Mouse (Mus musculus): ENCODE measurements around the gene Heatr3. TPM values are rescaled to one million over a fixed set of nuclear protein-coding genes. Genes with fewer than 3 reads are reported as not detected.
A peak's percentile ranks its signal among the peaks of the same experiment; 100 is the strongest.

Heatr3 gene
- total RNA-seq (2021) (10 to 100 TPM; 21.0 to 21.4 TPM), polyA plus RNA-seq (2012; rRNA removed) (14.4 and 29.1 TPM in 2 replicates)
- long read RNA-seq, transcript Heatr3-201 (15 exons, 3,251 nt): major isoform, 24 of 28 reads
- long read RNA-seq, partial matches to known transcripts: 0 of 28 reads
- long read RNA-seq, other reads (novel, unspliced or antisense): 4 of 28 reads

DNA sequence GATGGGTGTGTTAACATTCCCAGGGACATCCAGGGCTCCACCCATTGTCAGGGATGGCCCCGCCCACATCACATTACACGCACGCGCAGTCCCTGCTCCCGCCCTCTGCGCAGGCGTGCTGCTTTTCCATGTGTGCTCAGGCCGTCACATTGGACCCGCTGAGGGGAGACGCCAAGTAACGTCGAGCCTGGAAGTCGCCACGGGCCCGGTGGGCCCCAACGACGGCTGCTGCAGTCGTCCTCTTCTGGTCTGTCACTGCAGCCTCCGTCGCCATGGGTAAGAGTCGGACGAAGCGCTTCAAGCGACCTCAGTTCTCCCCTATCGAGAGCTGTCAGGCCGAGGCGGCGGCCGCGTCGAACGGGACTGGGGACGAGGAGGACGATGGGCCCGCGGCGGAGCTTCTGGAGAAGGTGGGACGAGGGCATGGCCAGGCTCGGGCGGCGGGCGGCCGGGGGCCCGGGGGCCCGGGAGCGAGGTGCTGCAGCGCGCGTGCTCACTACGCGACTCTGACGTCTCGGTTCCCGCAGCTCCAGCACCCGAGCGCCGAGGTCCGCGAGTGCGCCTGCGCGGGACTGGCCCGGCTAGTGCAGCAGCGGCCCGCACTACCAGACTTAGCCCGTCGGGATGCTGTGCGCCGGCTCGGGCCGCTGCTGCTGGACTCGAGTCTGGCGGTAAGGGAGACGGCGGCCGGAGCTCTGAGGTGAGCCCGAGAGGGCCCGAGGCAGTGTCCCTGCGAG lies at the start of gene Heatr3:
Gene Heatr3 (plus strand): TSS at position 108 of the 737 bp plus-strand sequence.
- Histone ChIP-seq H3K4me3 (peak within 1 kb of the TSS; percentile 78), H3K4me1 (ENCODE audit: control insufficient read depth, insufficient read depth, low read length) (peaks cover 2% of the 10 kb centered on the region), H3K36me3 (ENCODE audit: control insufficient read depth, insufficient read depth, low read length) (peaks cover 2% of the 10 kb centered on the region), H3K27me3 (ENCODE audit: control insufficient read depth, insufficient read depth, low read length) (no peaks in the 10 kb centered on the region), H3K9ac (ENCODE audit: low read depth, low read length) (peak within 1 kb of the TSS; percentile 78), H3K27ac (peak within 1 kb of the TSS; percentile 93), H3K79me2 (replicated peaks; ENCODE audit: control insufficient read depth, insufficient read depth, low read length) (no peaks in the 10 kb centered on the region)
- peak; percentile 95 to 98 for DNase-seq
- peak; percentile 90 for TF ChIP-seq POLR2A (IDR thresholded peaks at IDR 0.05; ENCODE audit: insufficient read depth, low read depth, low read length)
- TF ChIP-seq EP300 (IDR thresholded peaks at IDR 0.05; ENCODE audit: insufficient read depth, low read depth, low read length): peak; percentile 75
- peak; percentile 55 for TF ChIP-seq CTCF (IDR thresholded peaks at IDR 0.05)
- intact Hi-C loops (cut with DNase I): loop anchor here (2.0 to 10.0 kb wide), 3 partner anchors 19 to 207 kb away; partner anchors contain the start of genes Cnep1r1 and Tent4b
- WGBS: under 1% methylated on average over 79 of the region's 79 CpGs

DNA sequence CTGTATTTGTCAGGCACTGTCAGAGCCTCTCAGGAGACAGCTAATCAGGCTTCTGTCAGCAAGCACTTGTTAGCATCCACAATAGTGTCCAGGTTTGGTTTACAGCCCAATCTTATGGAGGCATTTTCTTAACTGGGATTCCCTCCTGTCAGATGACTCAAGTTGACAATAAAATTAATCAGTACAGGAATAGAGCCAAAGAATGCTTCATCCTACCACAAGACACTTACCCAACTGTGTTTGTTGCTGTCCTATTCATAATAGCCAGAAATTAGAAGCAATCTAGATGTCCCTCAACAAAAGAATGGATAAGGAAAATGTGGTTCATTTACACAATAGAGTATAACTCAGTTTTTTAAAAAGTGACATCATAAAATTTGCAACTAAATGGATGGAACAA lies 49.6 kb upstream of the Heatr3 start:
- Histone ChIP-seq H3K4me3 (no peak overlapping the region), H3K4me1 (ENCODE audit: control insufficient read depth, insufficient read depth, low read length) (no peaks in the 10 kb centered on the region), H3K36me3 (ENCODE audit: control insufficient read depth, insufficient read depth, low read length) (no peaks in the 10 kb centered on the region), H3K79me2 (replicated peaks; ENCODE audit: control insufficient read depth, insufficient read depth, low read length) (no peaks in the 10 kb centered on the region), H3K27ac (no peak overlapping the region), H3K27me3 (ENCODE audit: control insufficient read depth, insufficient read depth, low read length) (no peaks in the 10 kb centered on the region), H3K9ac (ENCODE audit: low read depth, low read length) (no peak overlapping the region)
- TF ChIP-seq CTCF (IDR thresholded peaks at IDR 0.05): no peak
- no peak for TF ChIP-seq EP300 (IDR thresholded peaks at IDR 0.05; ENCODE audit: insufficient read depth, low read depth, low read length)
- no peak for TF ChIP-seq POLR2A (IDR thresholded peaks at IDR 0.05; ENCODE audit: insufficient read depth, low read depth, low read length)
- intact Hi-C loops (cut with DNase I): no loop called here
- no peak for DNase-seq

DNA sequence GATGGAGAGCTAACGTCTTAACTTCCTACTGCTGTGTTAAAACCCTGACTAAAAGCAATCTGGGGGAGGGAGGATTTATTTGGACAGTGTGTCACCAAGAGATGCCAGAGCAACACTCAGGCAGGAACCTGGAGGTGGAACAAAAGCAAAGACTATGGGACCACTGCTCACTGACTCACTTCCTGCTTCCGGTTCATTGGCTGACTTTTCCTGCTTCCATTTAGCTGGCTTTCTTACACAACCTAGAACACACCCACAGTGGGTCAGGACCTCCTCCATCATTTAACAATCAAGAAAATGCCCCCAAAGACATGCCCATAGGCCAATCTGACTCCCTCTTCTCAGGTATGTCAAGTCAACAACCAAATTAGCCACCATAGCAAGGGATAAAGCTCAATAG lies 46.0 kb upstream of the Heatr3 start:
- WGBS: 52% methylated on average over 2 of the region's 2 CpGs
- intact Hi-C loops (cut with DNase I): no loop called here
- no peak overlapping the region for H3K4me3 ChIP-seq

DNA sequence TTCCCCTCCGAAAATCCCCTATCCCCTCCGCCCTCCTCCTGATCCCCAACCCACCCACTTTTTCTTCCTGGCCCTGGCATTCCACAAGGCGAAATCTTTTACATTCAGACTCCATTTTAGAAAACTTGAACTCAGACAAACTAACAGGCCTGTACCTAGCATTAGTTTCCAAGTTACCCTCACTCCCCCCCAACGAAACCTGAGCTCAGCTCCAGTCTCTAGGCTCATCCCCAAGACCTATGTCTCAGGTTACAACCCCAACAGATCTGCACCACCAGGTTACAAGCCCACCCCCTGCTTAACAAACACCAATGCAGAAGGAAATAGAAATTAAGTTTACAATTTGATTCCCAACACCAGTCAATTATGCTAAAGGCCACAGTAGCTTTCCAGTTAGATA lies 44.3 kb upstream of the Heatr3 start:
- Histone ChIP-seq H3K27me3 (ENCODE audit: control insufficient read depth, insufficient read depth, low read length) (no peaks in the 10 kb centered on the region), H3K27ac (no peak overlapping the region), H3K36me3 (ENCODE audit: control insufficient read depth, insufficient read depth, low read length) (no peaks in the 10 kb centered on the region), H3K9ac (ENCODE audit: low read depth, low read length) (no peak overlapping the region), H3K4me1 (ENCODE audit: control insufficient read depth, insufficient read depth, low read length) (no peaks in the 10 kb centered on the region), H3K79me2 (replicated peaks; ENCODE audit: control insufficient read depth, insufficient read depth, low read length) (no peaks in the 10 kb centered on the region), H3K4me3 (no peak overlapping the region)
- no peak for DNase-seq
- WGBS: 83% methylated on average over 4 of the region's 4 CpGs
- TF ChIP-seq POLR2A (IDR thresholded peaks at IDR 0.05; ENCODE audit: insufficient read depth, low read depth, low read length) (no peak), EP300 (IDR thresholded peaks at IDR 0.05; ENCODE audit: insufficient read depth, low read depth, low read length) (no peak), CTCF (IDR thresholded peaks at IDR 0.05) (no peak)
- intact Hi-C loops (cut with DNase I): no loop called here

More for the DNA sequence above, 46.0 kb upstream of the Heatr3 start:
- no peaks in the 10 kb centered on the region for H3K36me3 ChIP-seq (ENCODE audit: control insufficient read depth, insufficient read depth, low read length)
- no peaks in the 10 kb centered on the region for H3K79me2 ChIP-seq (replicated peaks; ENCODE audit: control insufficient read depth, insufficient read depth, low read length)
- no peaks in the 10 kb centered on the region for H3K4me1 ChIP-seq (ENCODE audit: control insufficient read depth, insufficient read depth, low read length)
- no peak overlapping the region for H3K9ac ChIP-seq (ENCODE audit: low read depth, low read length)
- no peak for DNase-seq
- no peak overlapping the region for H3K27ac ChIP-seq
- no peaks in the 10 kb centered on the region for H3K27me3 ChIP-seq (ENCODE audit: control insufficient read depth, insufficient read depth, low read length)
- no peak for TF ChIP-seq EP300 (IDR thresholded peaks at IDR 0.05; ENCODE audit: insufficient read depth, low read depth, low read length)
- no peak for TF ChIP-seq CTCF (IDR thresholded peaks at IDR 0.05)
- no peak for TF ChIP-seq POLR2A (IDR thresholded peaks at IDR 0.05; ENCODE audit: insufficient read depth, low read depth, low read length)

DNA sequence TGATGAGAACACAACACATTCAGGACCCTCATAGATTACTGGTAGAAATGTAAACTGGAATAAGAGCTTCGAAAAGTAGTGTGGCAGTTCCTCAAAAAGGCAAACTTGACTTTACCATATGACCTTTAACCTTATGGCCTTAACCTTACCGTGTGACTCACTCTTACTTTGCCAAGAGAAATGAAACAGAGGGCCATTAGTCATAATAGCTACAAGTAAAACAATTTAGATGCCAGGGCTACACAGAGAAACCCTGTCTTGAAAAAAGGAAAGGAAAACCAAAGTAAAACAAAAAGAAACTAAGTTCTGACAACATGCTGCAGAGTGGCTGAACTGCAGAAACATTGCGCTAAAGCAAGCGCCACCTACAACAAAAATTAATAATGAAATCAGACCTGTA lies 38.8 kb upstream of the Heatr3 start:
- WGBS: 75% methylated on average over 4 of the region's 4 CpGs
- Histone ChIP-seq H3K9ac (ENCODE audit: low read depth, low read length) (no peak overlapping the region), H3K36me3 (ENCODE audit: control insufficient read depth, insufficient read depth, low read length) (no peaks in the 10 kb centered on the region), H3K4me1 (ENCODE audit: control insufficient read depth, insufficient read depth, low read length) (no peaks in the 10 kb centered on the region), H3K27ac (no peak overlapping the region), H3K79me2 (replicated peaks; ENCODE audit: control insufficient read depth, insufficient read depth, low read length) (no peaks in the 10 kb centered on the region), H3K27me3 (ENCODE audit: control insufficient read depth, insufficient read depth, low read length) (no peaks in the 10 kb centered on the region), H3K4me3 (no peak overlapping the region)
- intact Hi-C loops (cut with DNase I): no loop called here
- no peak for DNase-seq
- TF ChIP-seq POLR2A (IDR thresholded peaks at IDR 0.05; ENCODE audit: insufficient read depth, low read depth, low read length) (no peak), CTCF (IDR thresholded peaks at IDR 0.05) (no peak), EP300 (IDR thresholded peaks at IDR 0.05; ENCODE audit: insufficient read depth, low read depth, low read length) (no peak)

DNA sequence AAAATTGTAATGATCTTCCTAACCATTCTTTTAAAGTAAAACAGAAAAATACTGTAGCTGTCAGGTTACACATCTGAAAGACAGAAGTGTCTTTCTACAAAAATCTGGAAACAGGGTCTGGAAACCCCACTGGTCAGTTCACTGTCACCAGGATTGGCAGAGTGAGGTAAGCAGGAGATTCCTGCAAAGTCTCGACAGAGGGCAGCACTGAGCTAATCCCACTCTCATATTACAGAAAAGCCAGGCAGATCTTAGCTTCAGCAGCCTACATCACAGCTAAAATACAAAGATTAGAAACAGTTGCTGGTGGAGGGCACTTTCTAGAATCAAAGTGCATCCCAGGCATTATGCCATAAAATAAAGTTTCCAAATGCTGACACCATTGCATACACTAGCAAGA lies 38.1 kb upstream of the Heatr3 start:
- Histone ChIP-seq H3K36me3 (ENCODE audit: control insufficient read depth, insufficient read depth, low read length) (no peaks in the 10 kb centered on the region), H3K27ac (no peak overlapping the region), H3K79me2 (replicated peaks; ENCODE audit: control insufficient read depth, insufficient read depth, low read length) (no peaks in the 10 kb centered on the region), H3K27me3 (ENCODE audit: control insufficient read depth, insufficient read depth, low read length) (no peaks in the 10 kb centered on the region), H3K9ac (ENCODE audit: low read depth, low read length) (no peak overlapping the region), H3K4me1 (ENCODE audit: control insufficient read depth, insufficient read depth, low read length) (no peaks in the 10 kb centered on the region), H3K4me3 (no peak overlapping the region)
- 0% methylated on average over 1 of the region's 1 CpGs for WGBS
- DNase-seq: peak; percentile 12 to 25
- intact Hi-C loops (cut with DNase I): no loop called here
- peak; percentile 85 for TF ChIP-seq CTCF (IDR thresholded peaks at IDR 0.05)
- no peak for TF ChIP-seq POLR2A (IDR thresholded peaks at IDR 0.05; ENCODE audit: insufficient read depth, low read depth, low read length)
- no peak for TF ChIP-seq EP300 (IDR thresholded peaks at IDR 0.05; ENCODE audit: insufficient read depth, low read depth, low read length)

All from heart, adult 2 months (tissue).